Comparison of ENCODE assay signal across 11 mouse cellular contexts in the genomic region with DNA sequence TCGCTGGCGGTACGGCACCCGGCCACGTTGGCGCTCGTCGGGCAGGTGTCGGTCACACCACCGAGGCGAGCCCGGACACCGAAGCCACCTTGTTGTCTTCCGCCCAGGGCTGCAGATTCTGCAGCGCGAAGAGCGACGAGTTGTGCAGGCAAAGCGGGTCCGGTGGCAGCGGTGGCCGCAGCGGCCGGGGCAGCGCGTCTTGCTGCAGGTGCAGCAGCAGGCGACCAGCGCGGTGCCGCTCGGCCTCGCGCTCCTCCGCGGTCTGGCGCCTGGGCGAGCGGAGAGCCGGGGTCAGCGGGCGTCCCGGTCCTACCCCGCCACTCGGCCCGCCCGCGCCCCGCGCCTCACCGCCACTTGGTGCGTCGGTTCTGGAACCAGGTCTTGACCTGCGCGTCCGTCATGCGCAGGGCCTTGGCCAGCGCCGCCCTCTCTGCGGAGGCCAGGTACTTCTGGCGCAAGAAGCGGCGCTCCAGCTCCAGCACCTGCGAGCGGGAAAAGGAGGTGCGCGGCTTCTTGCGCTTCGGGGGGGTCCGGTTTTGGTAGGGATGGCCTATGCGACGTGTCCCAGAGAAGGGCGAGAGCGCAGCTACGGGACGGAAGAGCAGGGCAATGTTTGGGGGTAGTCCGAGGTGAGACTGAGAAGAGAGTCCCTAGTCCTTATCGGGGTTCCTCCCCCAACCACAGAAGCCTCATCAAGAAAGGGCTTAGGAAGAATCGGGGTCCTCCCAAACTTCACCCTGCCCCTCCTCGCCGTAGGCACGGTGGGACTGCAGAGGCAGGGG. TPM values are rescaled to one million over a fixed set of nuclear protein-coding genes. Genes with fewer than 3 reads are reported as not detected.
A peak's percentile ranks its signal among the peaks of the same experiment; 100 is the strongest.
DNase-seq lines count a peak whose midpoint lies in the region; ATAC-seq lines count a peak whose summit lies in the region.
"Had no signal": no experiment of that assay in that cellular context is flagged by ENCODE, and none has a peak within 500 bp of the region (broad histone marks: within the 10 kb centered on the region; RNA-seq: fewer than 3 reads in every experiment).

No protein-coding gene starts in this region.

- peaks cover 97% of the 10 kb centered on the region for H3K27me3 ChIP-seq in heart, embryonic 11.5 days (ENCODE audit: control insufficient read depth, insufficient read depth, low read length)
- peaks cover 98% of the 10 kb centered on the region for H3K27me3 ChIP-seq in intestine, embryonic 14.5 days (replicated peaks; ENCODE audit: control insufficient read depth, insufficient read depth, low read length)
- H3K27me3 ChIP-seq in midbrain, embryonic 14.5 days (ENCODE audit: control insufficient read depth, insufficient read depth, low read length) = peaks cover 94% of the 10 kb centered on the region
- H3K27me3 ChIP-seq: CH12.LX had no signal

- intact Hi-C loops in heart, postnatal 36 days (cut with DNase I) = no loop called here

- under 1% methylated on average over 80 of the region's 81 CpGs for WGBS in heart, embryonic 11.5 days (ENCODE audit: insufficient replicate concordance)
- WGBS in intestine, embryonic 14.5 days = under 1% methylated on average over 80 of the region's 81 CpGs
- WGBS in midbrain, embryonic 14.5 days = under 1% methylated on average over 81 of the region's 81 CpGs

- H3K4me1 ChIP-seq in heart, embryonic 11.5 days (ENCODE audit: control insufficient read depth, insufficient read depth, low read length) = peaks cover 15% of the 10 kb centered on the region
- H3K4me1 ChIP-seq in intestine, embryonic 14.5 days (replicated peaks; ENCODE audit: control insufficient read depth, insufficient read depth, low read length) = no peaks in the 10 kb centered on the region; the same call in none of the 2 replicates
- H3K4me1 ChIP-seq in midbrain, embryonic 14.5 days (ENCODE audit: control insufficient read depth, insufficient read depth, low read length) = 0 out of 2 replicates have a peak, but pooled peaks cover 3% of the 10 kb centered on the region

- no peak overlapping the region for H3K27ac ChIP-seq in heart, embryonic 11.5 days (ENCODE audit: low read depth, low read length)
- no peak overlapping the region for H3K27ac ChIP-seq in intestine, embryonic 14.5 days (ENCODE audit: low read depth)
- no peak overlapping the region for H3K27ac ChIP-seq in midbrain, embryonic 14.5 days (replicated peaks; ENCODE audit: low read depth, low read length)

- peak overlapping the region; percentile 56 for H3K4me2 ChIP-seq in heart, embryonic 11.5 days
- H3K4me2 ChIP-seq in intestine, embryonic 14.5 days (ENCODE audit: low read length) = peak overlapping the region; percentile 36
- peak overlapping the region; percentile 33; the same call in 1 of the 2 replicates for H3K4me2 ChIP-seq in midbrain, embryonic 14.5 days (ENCODE audit: low read length)

- H3K9me3 ChIP-seq in heart, embryonic 11.5 days (replicated peaks; ENCODE audit: control insufficient read depth, low read length) = no peaks in the 10 kb centered on the region
- no peaks in the 10 kb centered on the region for H3K9me3 ChIP-seq in intestine, embryonic 14.5 days (ENCODE audit: control insufficient read depth, low read length)
- H3K9me3 ChIP-seq in midbrain, embryonic 14.5 days (ENCODE audit: control insufficient read depth, low read length) = no peaks in the 10 kb centered on the region

- H3K9ac ChIP-seq in heart, embryonic 11.5 days (ENCODE audit: low read depth, low read length) = no peak overlapping the region
- H3K9ac ChIP-seq in intestine, embryonic 14.5 days (ENCODE audit: low read length) = no peak overlapping the region; the same call in 1 of the 2 replicates
- H3K9ac ChIP-seq in midbrain, embryonic 14.5 days (replicated peaks; ENCODE audit: low read length) = no peak overlapping the region

- peak overlapping the region; percentile 27 for H3K4me3 ChIP-seq in heart, embryonic 11.5 days (ENCODE audit: low read depth, low read length)
- peak overlapping the region; percentile 24 for H3K4me3 ChIP-seq in intestine, embryonic 14.5 days (ENCODE audit: low read depth, low read length)
- peak overlapping the region; percentile 12 for H3K4me3 ChIP-seq in midbrain, embryonic 14.5 days (replicated peaks; ENCODE audit: low read depth, low read length)

- no peaks in the 10 kb centered on the region for H3K36me3 ChIP-seq in heart, embryonic 11.5 days (ENCODE audit: control insufficient read depth, insufficient read depth, low read length)
- H3K36me3 ChIP-seq in intestine, embryonic 14.5 days (ENCODE audit: control insufficient read depth, insufficient read depth, low read length) = no peaks in the 10 kb centered on the region
- H3K36me3 ChIP-seq in midbrain, embryonic 14.5 days (ENCODE audit: control insufficient read depth, insufficient read depth, low read length) = no peaks in the 10 kb centered on the region

- DNase-seq in heart, postnatal 36 days = no peak
- peak; percentile 38 for DNase-seq in R1 (ENCODE audit: low read depth, low spot score)
- no peak for DNase-seq in intestine, embryonic 14.5 days (ENCODE audit: low spot score)
- no peak for DNase-seq in midbrain, embryonic 14.5 days
- no peak for DNase-seq in layer of hippocampus, adult 18-20 months (ENCODE audit: low spot score in 2 of 2)
- DNase-seq in adrenal gland, postnatal 25 days = no peak
- DNase-seq in left cerebral cortex, adult 18-20 months (ENCODE audit: low spot score in 2 of 2) = no peak

- ATAC-seq in heart, embryonic 11.5 days (replicated peaks; ENCODE audit: insufficient number of reproducible peaks, low FRiP score, low TSS enrichment) = no peak
- no peak for ATAC-seq in intestine, embryonic 14.5 days (replicated peaks; ENCODE audit: low FRiP score, low TSS enrichment, low read depth)
- ATAC-seq in midbrain, embryonic 14.5 days (ENCODE audit: low FRiP score, low TSS enrichment) = no peak

RNA-seq across cellular contexts. Expression of gene Tlx2, which starts 1.2 kb away (rescaled TPM):
- 0.23 TPM in 1 of 2 replicates, not detected in the other for polyA plus RNA-seq in heart, embryonic 11.5 days (2014; fragmentation: Nextera tagmentation; extraction: Ambion mirVana)
- total RNA-seq in heart, postnatal 36 days (2021) = not detected
- polyA plus RNA-seq in intestine, embryonic 14.5 days (2014; fragmentation: Nextera tagmentation; extraction: Ambion mirVana) = 36.4 and 43.1 TPM in 2 replicates
- polyA plus RNA-seq in midbrain, embryonic 14.5 days (2014; fragmentation: Nextera tagmentation; extraction: Ambion mirVana) = not detected in 2 replicates
- not detected for total RNA-seq in layer of hippocampus, adult 18-20 months (2021)
- 14.0 and 14.2 TPM in 2 replicates for total RNA-seq in adrenal gland, postnatal 25 days (2021)
- not detected for total RNA-seq in left cerebral cortex, adult 18-20 months (2021)
- total RNA-seq: CH12.LX; hematopoietic stem cell, adult 5-6 weeks had no signal
- polyA plus RNA-seq: cerebellum, adult 2 months had no signal

RNA-seq across cellular contexts. Expression of gene Pcgf1, which starts 8.8 kb away (rescaled TPM):
- 15.1 and 17.0 TPM in 2 replicates for polyA plus RNA-seq in heart, embryonic 11.5 days (2014; fragmentation: Nextera tagmentation; extraction: Ambion mirVana)
- total RNA-seq in heart, postnatal 36 days (2021) = 10 to 100 TPM in 1 of 2 experiments, 1 to 10 TPM in 1; 8.6 to 10.1 TPM
- polyA plus RNA-seq in intestine, embryonic 14.5 days (2014; fragmentation: Nextera tagmentation; extraction: Ambion mirVana) = 45.5 and 46.9 TPM in 2 replicates
- polyA plus RNA-seq in midbrain, embryonic 14.5 days (2014; fragmentation: Nextera tagmentation; extraction: Ambion mirVana) = 43.5 and 58.8 TPM in 2 replicates
- total RNA-seq in layer of hippocampus, adult 18-20 months (2021) = 10 to 100 TPM; 33.7 to 37.9 TPM
- 61.8 and 64.2 TPM in 2 replicates for total RNA-seq in adrenal gland, postnatal 25 days (2021)
- total RNA-seq in left cerebral cortex, adult 18-20 months (2021) = 10 to 100 TPM; 27.0 to 30.3 TPM

RNA-seq across cellular contexts. Expression of gene Dqx1, which starts 11.3 kb away (rescaled TPM):
- 0.24 and 0.30 TPM in 2 replicates for polyA plus RNA-seq in heart, embryonic 11.5 days (2014; fragmentation: Nextera tagmentation; extraction: Ambion mirVana)
- total RNA-seq in heart, postnatal 36 days (2021) = under 1 TPM; 0.65 to 0.89 TPM
- polyA plus RNA-seq in intestine, embryonic 14.5 days (2014; fragmentation: Nextera tagmentation; extraction: Ambion mirVana) = 7.7 and 8.2 TPM in 2 replicates
- 0.53 and 0.68 TPM in 2 replicates for polyA plus RNA-seq in midbrain, embryonic 14.5 days (2014; fragmentation: Nextera tagmentation; extraction: Ambion mirVana)
- total RNA-seq in layer of hippocampus, adult 18-20 months (2021) = under 1 TPM; 0.50 to 0.61 TPM
- total RNA-seq in adrenal gland, postnatal 25 days (2021) = 4.0 and 4.4 TPM in 2 replicates
- under 1 TPM; 0.56 to 0.93 TPM for total RNA-seq in left cerebral cortex, adult 18-20 months (2021)

RNA-seq across cellular contexts. Expression of gene Htra2, which starts 13.8 kb away (rescaled TPM):
- 41.8 and 43.3 TPM in 2 replicates for polyA plus RNA-seq in heart, embryonic 11.5 days (2014; fragmentation: Nextera tagmentation; extraction: Ambion mirVana)
- total RNA-seq in heart, postnatal 36 days (2021) = 10 to 100 TPM; 34.2 to 35.4 TPM
- 42.6 and 45.9 TPM in 2 replicates for polyA plus RNA-seq in intestine, embryonic 14.5 days (2014; fragmentation: Nextera tagmentation; extraction: Ambion mirVana)
- 38.5 and 53.1 TPM in 2 replicates for polyA plus RNA-seq in midbrain, embryonic 14.5 days (2014; fragmentation: Nextera tagmentation; extraction: Ambion mirVana)
- 10 to 100 TPM; 43.3 to 47.7 TPM for total RNA-seq in layer of hippocampus, adult 18-20 months (2021)
- total RNA-seq in adrenal gland, postnatal 25 days (2021) = 59.1 and 70.1 TPM in 2 replicates
- total RNA-seq in left cerebral cortex, adult 18-20 months (2021) = 10 to 100 TPM; 37.7 to 46.2 TPM

RNA-seq across cellular contexts. Expression of gene Aup1, which starts 14.6 kb away (rescaled TPM):
- 99.8 and 109 TPM in 2 replicates for polyA plus RNA-seq in heart, embryonic 11.5 days (2014; fragmentation: Nextera tagmentation; extraction: Ambion mirVana)
- total RNA-seq in heart, postnatal 36 days (2021) = 10 to 100 TPM; 78.1 to 82.2 TPM
- polyA plus RNA-seq in intestine, embryonic 14.5 days (2014; fragmentation: Nextera tagmentation; extraction: Ambion mirVana) = 158 and 167 TPM in 2 replicates
- 111 and 145 TPM in 2 replicates for polyA plus RNA-seq in midbrain, embryonic 14.5 days (2014; fragmentation: Nextera tagmentation; extraction: Ambion mirVana)
- total RNA-seq in layer of hippocampus, adult 18-20 months (2021) = 100 to 1,000 TPM; 125 to 137 TPM
- 214 TPM in 2 replicates for total RNA-seq in adrenal gland, postnatal 25 days (2021)
- total RNA-seq in left cerebral cortex, adult 18-20 months (2021) = 100 to 1,000 TPM; 114 to 121 TPM

Comparison
In these comparisons a context has a peak if more than half of its experiments do, and no peak if none do; other contexts are left out.
1. RNA of gene Tlx2, which starts 1.2 kb away (total RNA-seq): 14.0 to 14.2 TPM in adrenal gland, postnatal 25 days; not detected in layer of hippocampus, adult 18-20 months, not detected in left cerebral cortex, adult 18-20 months and not detected in heart, postnatal 36 days; every median in the first group is over 10 times any median in the second.
2. Peak in every context shown above with its lines, with median percentiles within 50 percentile points of each other: H3K4me2 ChIP-seq and H3K4me3 ChIP-seq.